Mouse (Mus musculus) erythroblast, embryonic 14.5 days (primary cell): Measurements from ENCODE around the gene Tmem158.

Source experiments
- GATA1 ChIP-seq: IDR thresholded peaks from 2 replicates; pipeline ENCODE4 v1.6.1; 2012; ENCODE audit warnings: low read length, inconsistent platforms, mixed read lengths
- TAL1 ChIP-seq: IDR thresholded peaks from 3 replicates; pipeline ENCODE4 v1.6.1; 2012; ENCODE audit warnings: low read length, inconsistent platforms, mixed read lengths

- no peak for TF ChIP-seq GATA1
- TF ChIP-seq TAL1 = no peak
Observed at GRCm38 (mm10) chr9:123238256-123239045, 22.1 kb downstream of the Tmem158 start.
